Mouse (Mus musculus): ENCODE data around the gene Shroom3. TPM values are rescaled to one million over a fixed set of nuclear protein-coding genes. Genes with fewer than 3 reads are reported as not detected.
A peak's percentile ranks its signal among the peaks of the same experiment; 100 is the strongest.

Shroom3 gene
- polyA plus RNA-seq, 1 experiment from 2014 or later, result 8.3 TPM

GRCm38 (mm10) chr5:92718856-92719255 is 35.6 kb downstream of the Shroom3 start:
- Histone ChIP-seq H3K36me3 (ENCODE audit: control insufficient read depth, insufficient read depth, low read length) (no peaks in the 10 kb centered on the region), H3K9ac (replicated peaks; ENCODE audit: low read depth, low read length) (no peak overlapping the region), H3K9me3 (ENCODE audit: control insufficient read depth, low read depth, low read length) (no peaks in the 10 kb centered on the region), H3K27ac (ENCODE audit: low read length) (no peak overlapping the region), H3K4me1 (ENCODE audit: control insufficient read depth, insufficient read depth, low read length) (no peaks in the 10 kb centered on the region), H3K4me2 (replicated peaks; ENCODE audit: low read depth, low read length) (no peak overlapping the region), H3K27me3 (ENCODE audit: control insufficient read depth, insufficient read depth, low read length) (no peaks in the 10 kb centered on the region), H3K4me3 (ENCODE audit: low read depth, low read length) (no peak overlapping the region)
- ATAC-seq (ENCODE audit: insufficient number of reproducible peaks, insufficient read depth, low FRiP score, low read depth), result no peak
- WGBS, result 78% methylated on average over 3 of the region's 3 CpGs

DNA sequence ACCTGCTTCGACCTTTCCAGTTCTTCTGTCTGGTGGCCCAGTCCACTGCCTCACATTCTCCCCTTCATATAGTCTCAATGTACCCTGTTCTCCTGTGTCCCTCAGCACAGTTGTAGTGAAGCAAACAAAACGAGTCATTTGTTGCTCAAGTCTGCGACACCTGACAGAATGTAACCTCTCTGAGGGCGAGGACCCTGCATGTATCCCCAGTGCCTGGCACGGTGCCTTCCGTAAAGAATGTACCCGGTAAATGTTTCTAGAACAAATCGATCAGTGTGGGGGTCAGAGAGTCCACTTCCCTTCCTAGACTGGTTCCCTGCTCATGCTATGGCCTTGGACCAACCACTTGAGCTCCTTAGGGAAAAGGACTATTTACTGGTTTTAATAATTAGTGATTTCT is 38.4 kb downstream of the Shroom3 start:
- Histone ChIP-seq H3K36me3 (ENCODE audit: control insufficient read depth, insufficient read depth, low read length) (no peaks in the 10 kb centered on the region), H3K4me2 (replicated peaks; ENCODE audit: low read depth, low read length) (no peak overlapping the region), H3K9me3 (ENCODE audit: control insufficient read depth, low read depth, low read length) (no peaks in the 10 kb centered on the region), H3K9ac (replicated peaks; ENCODE audit: low read depth, low read length) (no peak overlapping the region), H3K27ac (ENCODE audit: low read length) (no peak overlapping the region), H3K4me1 (ENCODE audit: control insufficient read depth, insufficient read depth, low read length) (no peaks in the 10 kb centered on the region), H3K4me3 (ENCODE audit: low read depth, low read length) (no peak overlapping the region), H3K27me3 (ENCODE audit: control insufficient read depth, insufficient read depth, low read length) (no peaks in the 10 kb centered on the region)
- no peak for ATAC-seq (ENCODE audit: insufficient number of reproducible peaks, insufficient read depth, low FRiP score, low read depth)
- whole genome bisulfite sequencing, result 85% methylated on average over 8 of the region's 8 CpGs

DNA sequence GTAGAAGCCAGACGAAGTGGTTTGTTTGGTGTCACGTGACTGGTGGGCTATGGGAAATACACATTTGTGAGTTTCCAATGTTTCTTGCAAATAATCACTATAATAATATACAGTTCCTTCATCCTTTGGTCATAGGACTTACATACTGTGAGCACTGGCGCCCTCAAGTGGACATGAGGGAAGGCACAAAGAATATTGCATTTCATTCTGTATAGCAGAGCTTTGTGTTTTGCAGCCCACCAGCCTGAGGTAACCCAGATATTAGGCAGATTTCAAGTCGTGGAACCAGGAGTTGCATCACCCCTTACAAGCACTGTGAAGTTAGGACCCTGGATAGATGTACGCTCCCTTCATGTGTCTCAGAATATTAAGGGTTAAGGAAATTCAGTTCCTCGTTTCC is 42.7 kb downstream of the Shroom3 start:
- WGBS, result 28% methylated on average over 6 of the region's 6 CpGs
- no peak overlapping the region for H3K9ac ChIP-seq (replicated peaks; ENCODE audit: low read depth, low read length)
- no peaks in the 10 kb centered on the region for H3K27me3 ChIP-seq (ENCODE audit: control insufficient read depth, insufficient read depth, low read length)
- no peaks in the 10 kb centered on the region for H3K9me3 ChIP-seq (ENCODE audit: control insufficient read depth, low read depth, low read length)
- H3K36me3 ChIP-seq (ENCODE audit: control insufficient read depth, insufficient read depth, low read length), result no peaks in the 10 kb centered on the region
- H3K4me3 ChIP-seq (ENCODE audit: low read depth, low read length), result no peak overlapping the region
- H3K4me1 ChIP-seq (ENCODE audit: control insufficient read depth, insufficient read depth, low read length), result no peaks in the 10 kb centered on the region; the same call in 1 of the 2 replicates
- H3K27ac ChIP-seq (ENCODE audit: low read length), result no peak overlapping the region
- ATAC-seq (ENCODE audit: insufficient number of reproducible peaks, insufficient read depth, low FRiP score, low read depth), result no peak
- H3K4me2 ChIP-seq (replicated peaks; ENCODE audit: low read depth, low read length), result no peak overlapping the region

DNA sequence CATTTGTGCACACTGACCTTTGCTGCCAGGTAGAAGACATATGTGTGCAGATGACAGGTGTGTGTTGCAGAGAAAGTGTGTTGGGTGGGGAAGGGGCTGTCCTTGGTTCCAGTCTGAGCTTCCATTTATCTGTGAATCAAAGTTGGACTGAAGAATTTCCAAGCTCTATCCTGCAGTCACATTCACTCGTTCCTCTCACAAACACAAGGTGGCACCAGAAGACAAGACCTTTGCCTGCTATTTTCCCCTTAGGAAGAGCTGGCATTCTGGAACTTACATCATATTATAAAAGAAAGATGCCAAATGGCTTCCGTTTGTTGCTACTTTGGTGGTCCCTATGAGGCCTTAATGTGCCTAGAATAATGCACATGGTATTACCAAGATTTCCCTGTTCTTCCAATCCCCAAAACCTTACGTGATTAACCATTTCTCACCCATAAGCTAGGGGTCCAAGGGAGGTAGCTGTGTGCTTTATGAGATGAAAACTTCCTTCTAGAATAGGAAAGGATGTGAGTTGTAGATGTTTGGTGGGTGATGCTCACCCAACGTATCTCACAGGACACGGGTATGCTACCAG is 45.1 kb downstream of the Shroom3 start:
- no peak overlapping the region for H3K4me3 ChIP-seq (ENCODE audit: low read depth, low read length)
- H3K36me3 ChIP-seq (ENCODE audit: control insufficient read depth, insufficient read depth, low read length), result no peaks in the 10 kb centered on the region
- peak; percentile 30; the same call in 1 of the 2 replicates for ATAC-seq (ENCODE audit: insufficient number of reproducible peaks, insufficient read depth, low FRiP score, low read depth)
- no peak overlapping the region for H3K27ac ChIP-seq (ENCODE audit: low read length)
- no peak overlapping the region for H3K9ac ChIP-seq (replicated peaks; ENCODE audit: low read depth, low read length)
- H3K9me3 ChIP-seq (ENCODE audit: control insufficient read depth, low read depth, low read length), result no peaks in the 10 kb centered on the region
- H3K27me3 ChIP-seq (ENCODE audit: control insufficient read depth, insufficient read depth, low read length), result no peaks in the 10 kb centered on the region
- WGBS, result 40% methylated on average over 5 of the region's 5 CpGs
- H3K4me2 ChIP-seq (replicated peaks; ENCODE audit: low read depth, low read length), result no peak overlapping the region
- H3K4me1 ChIP-seq (ENCODE audit: control insufficient read depth, insufficient read depth, low read length), result no peaks in the 10 kb centered on the region; the same call in 1 of the 2 replicates

GRCm38 (mm10) chr5:92729221-92729620 is 46.0 kb downstream of the Shroom3 start:
- no peak for ATAC-seq (ENCODE audit: insufficient number of reproducible peaks, insufficient read depth, low FRiP score, low read depth)
- 38% methylated on average over 6 of the region's 6 CpGs for WGBS

DNA sequence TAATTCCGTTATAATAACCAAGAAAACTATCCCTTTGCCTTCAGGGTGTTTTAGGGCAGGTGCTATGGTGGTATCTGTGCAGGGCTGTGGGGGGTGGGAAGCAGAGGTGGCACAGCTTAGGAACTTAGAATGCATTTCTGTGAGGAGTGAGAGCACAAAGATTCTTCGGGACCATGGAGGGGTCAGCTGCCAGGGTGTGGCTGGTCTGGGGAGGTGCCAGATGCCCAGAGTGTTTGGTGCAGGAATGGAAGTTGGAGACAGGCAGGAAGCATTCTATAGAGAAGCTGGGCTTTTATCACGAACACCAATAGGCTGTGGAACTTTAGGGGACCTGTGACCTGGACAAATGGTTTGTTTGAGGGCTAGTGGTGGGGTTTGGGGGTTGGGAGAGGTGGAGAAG is 58.6 kb downstream of the Shroom3 start:
- Histone ChIP-seq H3K36me3 (ENCODE audit: control insufficient read depth, insufficient read depth, low read length) (no peaks in the 10 kb centered on the region), H3K4me2 (replicated peaks; ENCODE audit: low read depth, low read length) (no peak overlapping the region)
- ATAC-seq (ENCODE audit: insufficient number of reproducible peaks, insufficient read depth, low FRiP score, low read depth), result no peak

More at GRCm38 (mm10) chr5:92729221-92729620, 46.0 kb downstream of the Shroom3 start:
- Histone ChIP-seq H3K4me3 (ENCODE audit: low read depth, low read length) (no peak overlapping the region), H3K27me3 (ENCODE audit: control insufficient read depth, insufficient read depth, low read length) (no peaks in the 10 kb centered on the region), H3K36me3 (ENCODE audit: control insufficient read depth, insufficient read depth, low read length) (no peaks in the 10 kb centered on the region), H3K9ac (replicated peaks; ENCODE audit: low read depth, low read length) (no peak overlapping the region), H3K4me1 (ENCODE audit: control insufficient read depth, insufficient read depth, low read length) (no peaks in the 10 kb centered on the region; the same call in 1 of the 2 replicates), H3K27ac (ENCODE audit: low read length) (no peak overlapping the region), H3K4me2 (replicated peaks; ENCODE audit: low read depth, low read length) (no peak overlapping the region), H3K9me3 (ENCODE audit: control insufficient read depth, low read depth, low read length) (no peaks in the 10 kb centered on the region)

DNA sequence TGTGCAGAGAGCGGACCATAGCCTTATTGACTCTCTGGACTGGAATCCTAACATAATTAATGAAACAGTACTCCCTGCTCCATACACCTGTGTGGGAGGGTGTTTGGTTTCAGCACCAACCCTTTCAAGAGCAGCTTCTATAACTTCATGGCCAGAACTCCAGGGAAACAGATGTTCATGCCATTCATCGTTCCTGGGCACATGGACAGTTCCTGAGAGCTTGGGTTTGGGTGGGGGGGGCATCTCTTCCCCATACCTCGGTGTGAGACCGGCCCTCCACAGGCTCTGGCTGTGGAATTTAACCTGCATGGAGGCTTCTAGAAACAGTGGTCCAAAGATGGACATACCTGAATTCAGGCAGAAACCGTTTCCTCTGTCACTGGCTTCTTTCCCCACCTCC is 59.5 kb downstream of the Shroom3 start:
- Histone ChIP-seq H3K27me3 (ENCODE audit: control insufficient read depth, insufficient read depth, low read length) (no peaks in the 10 kb centered on the region), H3K9ac (replicated peaks; ENCODE audit: low read depth, low read length) (no peak overlapping the region), H3K9me3 (ENCODE audit: control insufficient read depth, low read depth, low read length) (no peaks in the 10 kb centered on the region), H3K4me3 (ENCODE audit: low read depth, low read length) (no peak overlapping the region), H3K4me2 (replicated peaks; ENCODE audit: low read depth, low read length) (no peak overlapping the region), H3K4me1 (ENCODE audit: control insufficient read depth, insufficient read depth, low read length) (no peaks in the 10 kb centered on the region), H3K36me3 (ENCODE audit: control insufficient read depth, insufficient read depth, low read length) (no peaks in the 10 kb centered on the region), H3K27ac (ENCODE audit: low read length) (no peak overlapping the region)
- 69% methylated on average over 5 of the region's 5 CpGs for WGBS
- no peak for ATAC-seq (ENCODE audit: insufficient number of reproducible peaks, insufficient read depth, low FRiP score, low read depth)

More for the DNA sequence above, 58.6 kb downstream of the Shroom3 start:
- Histone ChIP-seq H3K9ac (replicated peaks; ENCODE audit: low read depth, low read length) (no peak overlapping the region), H3K4me1 (ENCODE audit: control insufficient read depth, insufficient read depth, low read length) (no peaks in the 10 kb centered on the region), H3K4me3 (ENCODE audit: low read depth, low read length) (no peak overlapping the region), H3K27ac (ENCODE audit: low read length) (no peak overlapping the region), H3K27me3 (ENCODE audit: control insufficient read depth, insufficient read depth, low read length) (no peaks in the 10 kb centered on the region), H3K9me3 (ENCODE audit: control insufficient read depth, low read depth, low read length) (no peaks in the 10 kb centered on the region)
- WGBS, result 62% methylated on average over 3 of the region's 3 CpGs

DNA sequence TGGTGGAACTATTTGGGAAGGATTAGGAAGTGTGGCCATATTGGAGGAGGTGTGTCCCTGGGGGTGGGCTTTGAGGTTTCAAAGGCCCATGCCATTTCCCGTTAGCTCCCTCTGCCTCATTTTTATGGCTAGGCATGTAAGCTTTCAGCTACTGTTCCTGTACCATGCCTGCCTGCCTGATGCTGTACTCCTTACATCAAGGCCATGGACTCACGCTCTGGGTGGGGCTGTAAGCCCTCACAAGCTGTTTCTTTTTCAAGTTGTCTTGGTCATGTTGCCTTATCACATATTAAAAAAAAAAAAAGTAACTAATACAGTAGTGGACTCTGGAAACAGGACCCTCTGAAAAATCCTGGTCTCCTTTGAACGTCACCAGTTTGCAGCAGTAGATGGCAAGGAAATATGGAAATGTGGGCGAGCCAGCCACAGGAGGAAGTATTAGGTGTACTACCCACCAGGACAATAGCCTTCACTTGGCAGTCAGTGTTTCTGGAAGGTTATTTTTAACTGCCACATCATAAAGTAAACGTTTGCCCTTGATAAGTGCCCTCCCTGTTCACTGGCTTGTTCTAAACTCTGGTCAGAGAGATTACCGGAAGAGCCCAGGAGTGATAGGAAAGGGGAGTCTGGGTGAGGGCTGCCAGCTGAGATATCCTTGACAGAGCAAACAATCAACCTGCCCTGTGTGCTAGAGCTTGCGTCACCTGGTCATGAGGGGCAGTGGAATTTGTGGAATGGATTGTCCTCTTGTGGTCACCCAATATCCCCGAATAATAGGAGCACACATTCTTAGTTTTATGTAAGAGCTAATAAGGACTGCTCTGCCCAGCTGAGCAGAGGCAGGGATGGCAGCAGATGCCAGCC is 62.4 kb downstream of the Shroom3 start:
- no peak overlapping the region for H3K4me2 ChIP-seq (replicated peaks; ENCODE audit: low read depth, low read length)
- no peaks in the 10 kb centered on the region for H3K27me3 ChIP-seq (ENCODE audit: control insufficient read depth, insufficient read depth, low read length)
- ATAC-seq (ENCODE audit: insufficient number of reproducible peaks, insufficient read depth, low FRiP score, low read depth), result peak; percentile 95
- 58% methylated on average over 8 of the region's 8 CpGs for WGBS
- no peaks in the 10 kb centered on the region for H3K36me3 ChIP-seq (ENCODE audit: control insufficient read depth, insufficient read depth, low read length)
- H3K9me3 ChIP-seq (ENCODE audit: control insufficient read depth, low read depth, low read length), result no peaks in the 10 kb centered on the region
- 0 out of 2 replicates have a peak overlapping the region, but pooled peaks have one; percentile 4 for H3K27ac ChIP-seq (ENCODE audit: low read length)
- H3K4me1 ChIP-seq (ENCODE audit: control insufficient read depth, insufficient read depth, low read length), result no peaks in the 10 kb centered on the region
- no peak overlapping the region for H3K9ac ChIP-seq (replicated peaks; ENCODE audit: low read depth, low read length)
- H3K4me3 ChIP-seq (ENCODE audit: low read depth, low read length), result no peak overlapping the region

Measured in stomach, embryonic 14.5 days (tissue).